Mouse (Mus musculus): ENCODE measurements around the gene AI661453.
"Not testable (repeated sequence)": the region's sequence is repeated elsewhere in the genome, so short reads cannot be mapped to it uniquely, and the experiment has no call there.

AI661453 gene

DNA sequence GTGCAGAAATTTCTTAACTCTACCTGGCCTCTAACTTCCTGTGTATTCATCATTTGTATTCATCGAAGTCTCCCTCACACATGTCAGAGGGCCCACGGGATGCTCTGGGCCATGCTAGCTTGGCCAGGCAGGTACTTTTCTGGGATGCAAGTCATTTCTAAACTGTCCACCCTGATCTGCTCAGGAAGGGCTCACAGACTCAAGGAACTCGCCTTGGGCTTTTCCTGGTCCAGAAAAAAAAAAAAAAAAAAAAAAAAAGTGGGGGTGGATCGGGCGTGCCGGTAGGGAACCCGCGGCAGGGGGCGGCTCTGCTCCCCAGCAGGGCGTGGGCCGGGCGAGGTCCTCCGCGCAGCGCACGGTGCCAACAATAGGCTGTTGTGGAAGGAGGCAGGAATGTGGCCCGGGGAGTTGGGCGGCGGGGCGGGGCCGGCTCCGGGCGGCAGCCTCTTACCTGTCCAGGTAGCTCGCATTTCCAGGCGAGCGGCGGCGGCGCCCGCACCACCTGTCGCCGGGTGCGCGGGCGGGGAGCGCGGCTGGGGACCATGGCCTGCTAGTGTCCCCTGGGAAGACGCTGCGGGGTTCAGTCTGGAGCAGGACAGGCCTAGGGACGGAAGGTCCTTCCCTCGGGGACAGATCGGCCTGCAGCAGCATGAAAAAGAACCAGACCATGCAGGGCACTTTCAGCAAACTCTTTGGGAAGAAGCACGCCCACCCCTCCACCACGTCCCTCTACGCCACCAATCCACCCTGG, at the start of gene AI661453:
TSS of gene AI661453 (plus strand) at position 460 of the 751 bp plus-strand sequence.
- no peak for ATAC-seq (ENCODE audit: low TSS enrichment)

DNA sequence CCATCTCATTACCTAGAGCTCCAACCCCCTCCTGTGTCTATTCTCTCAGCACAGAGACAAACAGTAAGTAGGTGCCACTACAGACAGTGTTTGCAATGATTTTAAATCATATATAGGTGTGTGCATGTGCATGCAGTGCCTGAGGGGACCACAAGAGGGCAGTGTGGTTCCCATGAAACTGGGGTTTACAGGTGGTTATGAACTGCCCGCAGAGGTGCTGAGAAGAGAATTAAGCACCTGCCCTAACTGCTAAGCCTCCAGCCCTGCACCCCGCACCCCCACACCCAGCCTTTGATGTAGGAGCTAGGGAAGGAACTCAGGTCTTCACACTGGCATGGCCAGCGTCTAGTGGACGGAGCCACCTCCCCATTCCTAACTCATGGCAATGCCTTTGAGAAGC, 49.8 kb upstream of the AI661453 start:
- no peak for ATAC-seq (ENCODE audit: low TSS enrichment)

- ATAC-seq (ENCODE audit: low TSS enrichment), result no peak
Measured at GRCm38 (mm10) chr17:47394223-47394869, 42.1 kb upstream of the AI661453 start.

GRCm38 (mm10) chr17:47395376-47395913, 41.0 kb upstream of the AI661453 start:
- ATAC-seq (ENCODE audit: low TSS enrichment), result no peak

DNA sequence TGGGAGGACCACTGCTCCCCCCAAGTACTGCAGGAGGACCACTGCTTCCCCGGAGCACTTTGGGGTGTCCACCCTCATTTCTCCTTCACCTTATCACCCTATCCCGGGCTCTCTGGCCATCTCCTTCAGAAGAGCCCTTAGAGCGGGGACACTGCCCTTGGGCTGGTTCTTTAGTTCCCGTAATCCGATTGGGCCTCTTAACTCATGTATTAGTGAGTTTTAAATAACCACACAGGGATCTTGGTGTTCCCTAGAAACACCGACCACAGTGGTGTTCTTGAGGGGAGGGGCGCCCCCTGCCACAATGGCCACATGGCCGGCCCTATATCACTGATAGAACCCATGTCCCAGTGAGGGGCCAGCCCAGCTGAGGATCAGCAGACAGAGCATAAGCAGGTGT, 37.3 kb upstream of the AI661453 start:
- ATAC-seq (ENCODE audit: low TSS enrichment), result no peak

- no peak for ATAC-seq (ENCODE audit: low TSS enrichment)
Measured at GRCm38 (mm10) chr17:47400451-47400850, 36.0 kb upstream of the AI661453 start, which contains the start of gene Guca1a. TSS of gene Guca1a (minus strand) at chr17:47400584.

GRCm38 (mm10) chr17:47407717-47408557, 28.5 kb upstream of the AI661453 start:
- ATAC-seq (ENCODE audit: low TSS enrichment), result no peak

DNA sequence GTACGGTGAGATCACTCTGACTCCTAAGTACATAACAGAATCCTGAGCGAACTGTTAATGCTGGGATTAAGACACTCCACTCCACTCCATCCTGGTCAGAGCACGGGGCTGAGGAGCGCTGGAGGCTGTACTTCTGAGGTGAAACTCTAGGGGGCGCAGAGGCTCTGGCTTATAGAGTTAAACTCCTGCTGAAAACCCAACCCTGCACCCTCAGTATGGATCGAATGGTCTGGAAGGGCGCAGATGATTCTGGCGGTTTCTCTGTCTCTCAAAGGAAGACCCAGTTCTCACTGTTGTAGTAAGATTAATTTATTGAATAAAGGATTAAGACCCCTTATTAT, 27.9 kb upstream of the AI661453 start:
- ATAC-seq (ENCODE audit: low TSS enrichment), result peak; percentile 44; the same call in 1 of the 2 replicates

- ATAC-seq (ENCODE audit: low TSS enrichment), result peak; percentile 77; the same call in 1 of the 2 replicates
Measured at GRCm38 (mm10) chr17:47409897-47410861, 26.2 kb upstream of the AI661453 start.

GRCm38 (mm10) chr17:47420195-47420594, 16.2 kb upstream of the AI661453 start:
- ATAC-seq (ENCODE audit: low TSS enrichment), result no peak

- ATAC-seq (ENCODE audit: low TSS enrichment), result no peak
Measured at GRCm38 (mm10) chr17:47421566-47421965, 14.8 kb upstream of the AI661453 start.

GRCm38 (mm10) chr17:47422616-47423015, 13.8 kb upstream of the AI661453 start:
- ATAC-seq (ENCODE audit: low TSS enrichment), result not testable (repeated sequence)

- no peak for ATAC-seq (ENCODE audit: low TSS enrichment)
Measured at GRCm38 (mm10) chr17:47424186-47424585, 12.2 kb upstream of the AI661453 start.

DNA sequence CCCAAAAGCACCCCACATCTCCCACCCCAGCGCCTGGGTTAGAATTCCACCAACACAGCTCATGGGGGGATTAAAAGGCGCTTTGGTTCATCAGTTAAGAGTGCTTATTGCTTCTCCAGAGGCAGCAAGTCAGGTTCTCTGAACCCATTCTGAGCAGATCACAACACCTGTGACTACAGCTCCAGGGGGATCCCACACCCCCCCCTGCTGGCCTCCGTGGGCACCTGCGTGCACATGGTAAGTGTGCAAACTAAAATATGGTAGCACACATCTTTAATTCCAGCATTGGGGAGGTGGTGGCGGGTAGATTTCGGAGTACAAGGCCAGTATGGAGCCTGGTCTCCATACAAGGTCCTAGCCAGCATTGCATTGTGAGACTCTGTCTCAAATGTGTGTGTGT, 9.1 kb upstream of the AI661453 start:
- no peak for ATAC-seq (ENCODE audit: low TSS enrichment)

DNA sequence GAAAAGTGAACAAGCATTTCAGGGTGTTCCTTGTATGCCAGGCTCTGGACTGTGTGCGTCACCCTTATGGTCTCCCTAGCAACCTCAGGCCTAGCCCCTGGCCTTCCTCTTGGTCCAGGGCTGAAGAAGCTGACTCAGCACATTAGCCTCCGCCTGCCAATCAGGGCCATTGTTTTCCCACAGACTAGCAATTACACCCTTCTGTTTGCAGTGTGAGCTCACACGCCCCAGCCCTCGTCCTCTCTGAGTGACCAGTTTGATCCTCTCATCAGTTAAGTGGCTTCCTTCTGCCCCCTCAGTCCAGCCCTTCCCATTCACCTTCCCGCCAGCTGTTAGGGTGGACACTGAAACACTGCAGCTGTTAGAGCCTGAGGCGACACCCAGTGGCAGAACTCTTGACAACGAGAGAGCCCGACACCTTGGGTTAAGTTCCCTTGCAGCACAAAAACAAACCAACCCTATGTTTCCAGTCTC, 7.5 kb upstream of the AI661453 start:
- no peak for ATAC-seq (ENCODE audit: low TSS enrichment)

- no peak for ATAC-seq (ENCODE audit: low TSS enrichment)
Measured at GRCm38 (mm10) chr17:47430815-47431214, 5.6 kb upstream of the AI661453 start.

DNA sequence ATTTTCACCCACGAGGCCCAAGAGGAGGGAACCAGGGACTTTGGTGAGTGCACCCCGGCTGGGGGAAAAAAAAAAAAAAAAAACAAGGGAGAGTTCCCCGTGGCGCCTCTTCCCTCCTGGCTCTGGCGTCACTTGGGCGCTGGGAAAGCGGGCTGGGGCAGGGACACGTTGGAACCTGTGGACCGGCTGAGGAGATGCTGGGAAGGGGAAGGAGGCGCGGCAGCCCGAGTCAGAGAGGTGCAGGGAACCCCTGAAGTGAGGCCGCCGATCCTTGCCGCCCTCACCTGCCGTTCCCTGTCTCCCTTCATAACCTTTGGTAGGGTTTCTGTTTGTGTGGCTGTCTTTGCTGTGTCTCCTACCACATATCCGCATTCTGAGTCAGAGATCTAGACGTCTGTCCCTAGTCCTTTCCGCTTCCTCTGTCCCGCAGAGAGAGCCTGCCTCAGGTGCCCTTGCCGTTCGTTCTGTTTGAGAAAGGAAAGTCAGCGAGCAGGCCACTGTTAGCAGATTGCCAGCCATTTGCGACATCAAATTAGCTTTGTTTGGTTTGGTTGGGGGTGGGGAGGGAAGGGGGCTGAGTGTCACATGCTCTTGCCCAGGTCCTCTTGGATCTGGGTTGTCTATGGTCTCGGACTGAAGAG, 612 bp downstream of the AI661453 start, which contains the start of gene 1700001C19Rik:
TSS of gene 1700001C19Rik (minus strand) at position 470 of the 641 bp plus-strand sequence.
- no peak for ATAC-seq (ENCODE audit: low TSS enrichment)

GRCm38 (mm10) chr17:47438611-47439010, 2.2 kb downstream of the AI661453 start:
- no peak for ATAC-seq (ENCODE audit: low TSS enrichment)

DNA sequence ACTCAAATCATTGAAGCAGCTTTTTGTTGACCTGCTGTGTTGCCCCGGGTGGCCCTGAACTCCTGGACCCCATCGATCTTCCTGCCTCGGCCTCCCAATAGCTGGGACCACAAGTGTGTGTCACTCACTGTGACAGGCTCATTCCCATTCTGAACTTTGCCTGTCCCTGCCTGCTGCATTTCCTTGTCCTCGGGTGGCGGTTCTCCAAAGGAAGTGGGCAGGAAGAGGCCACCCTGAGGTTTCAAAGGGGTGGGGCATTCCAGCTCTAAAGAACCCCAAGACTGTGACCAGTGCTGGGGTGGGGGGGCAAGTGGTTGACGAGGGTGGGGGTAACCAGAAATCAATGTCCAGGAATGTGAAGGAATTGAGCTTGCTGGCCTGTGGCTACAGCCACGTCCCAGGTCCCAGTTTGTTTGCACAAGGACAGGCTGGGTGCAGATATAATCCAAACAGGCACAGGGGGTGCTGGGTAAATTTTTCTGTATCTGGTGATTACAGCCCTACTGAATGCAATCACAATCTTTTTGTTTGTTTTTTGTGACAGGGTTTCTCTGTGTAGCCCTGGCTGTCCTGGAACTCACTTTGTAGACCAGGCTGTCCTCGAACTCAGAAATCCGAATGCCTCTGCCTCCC, 3.1 kb downstream of the AI661453 start:
- no peak for ATAC-seq (ENCODE audit: low TSS enrichment)
